Mouse (Mus musculus): ENCODE results near the gene 4930539E08Rik.

The 4930539E08Rik gene

GRCm38 (mm10) chr17:28915060-28915628, at the start of gene 4930539E08Rik:
Gene 4930539E08Rik (minus strand): TSS chr17:28915324.
- no peak for DNase-seq (ENCODE audit: low read depth)

- DNase-seq (ENCODE audit: low read depth): no peak
These were observed 46.5 kb upstream of the 4930539E08Rik start for GRCm38 (mm10) chr17:28961596-28961995.

- DNase-seq (ENCODE audit: low read depth): no peak
These were observed 45.5 kb upstream of the 4930539E08Rik start for GRCm38 (mm10) chr17:28960597-28960996.

- DNase-seq (ENCODE audit: low read depth): no peak
These were observed 39.3 kb upstream of the 4930539E08Rik start for GRCm38 (mm10) chr17:28954416-28954815.

GRCm38 (mm10) chr17:28953251-28953650, 38.1 kb upstream of the 4930539E08Rik start:
- DNase-seq (ENCODE audit: low read depth): peak; percentile 43

- DNase-seq (ENCODE audit: low read depth): peak; percentile 97
These were observed 37.0 kb upstream of the 4930539E08Rik start, which contains the start of gene Kctd20 for GRCm38 (mm10) chr17:28951831-28952799. Gene Kctd20 (plus strand): TSS chr17:28951950.

- no peak for DNase-seq (ENCODE audit: low read depth)
These were observed 35.6 kb upstream of the 4930539E08Rik start for GRCm38 (mm10) chr17:28950751-28951150.

GRCm38 (mm10) chr17:28948661-28949060, 33.5 kb upstream of the 4930539E08Rik start:
- DNase-seq (ENCODE audit: low read depth): peak; percentile 92

- DNase-seq (ENCODE audit: low read depth): no peak
These were observed 32.2 kb upstream of the 4930539E08Rik start for GRCm38 (mm10) chr17:28947011-28947939.

- DNase-seq (ENCODE audit: low read depth): no peak
These were observed 29.4 kb upstream of the 4930539E08Rik start for GRCm38 (mm10) chr17:28944481-28944880.

- DNase-seq (ENCODE audit: low read depth): no peak
These were observed 28.6 kb upstream of the 4930539E08Rik start, which contains the start of gene Pxt1 for GRCm38 (mm10) chr17:28943740-28944139. Gene Pxt1 (minus strand): TSS chr17:28943840.

GRCm38 (mm10) chr17:28942101-28942500, 27.0 kb upstream of the 4930539E08Rik start:
- no peak for DNase-seq (ENCODE audit: low read depth)

- no peak for DNase-seq (ENCODE audit: low read depth)
These were observed 25.8 kb upstream of the 4930539E08Rik start for GRCm38 (mm10) chr17:28940776-28941555.

- DNase-seq (ENCODE audit: low read depth): peak; percentile 52
These were observed 21.7 kb upstream of the 4930539E08Rik start for GRCm38 (mm10) chr17:28936622-28937345.

GRCm38 (mm10) chr17:28936133-28936532, 21.0 kb upstream of the 4930539E08Rik start:
- no peak for DNase-seq (ENCODE audit: low read depth)

- no peak for DNase-seq (ENCODE audit: low read depth)
These were observed 19.2 kb upstream of the 4930539E08Rik start for GRCm38 (mm10) chr17:28934120-28934916.

- DNase-seq (ENCODE audit: low read depth): no peak
These were observed 17.1 kb upstream of the 4930539E08Rik start for GRCm38 (mm10) chr17:28932274-28932673.

GRCm38 (mm10) chr17:28931436-28932211, 16.5 kb upstream of the 4930539E08Rik start:
- DNase-seq (ENCODE audit: low read depth): peak; percentile 63
